Mouse (Mus musculus) layer of hippocampus, adult 8-10 months (tissue): Measurements from ENCODE around the gene Polm. TPM values are rescaled to one million over a fixed set of nuclear protein-coding genes. Genes with fewer than 3 reads are reported as not detected.

Experiments
- DNase-seq, 2 experiments: peaks; one replicate each; pipeline ENCODE4 v3.0.0; 2022; ENCODE audit warnings: low spot score in 2 of 2
- total RNA-seq, 4 experiments: library from RNA; stranded (reverse); gene quantifications; 2 replicates each; pipeline ENCODE4 v1.2.4; 2022

Gene Polm
- total RNA-seq, 4 experiments from 2014 or later, result 9.2 to 17.6 (median 14.7) TPM

DNA sequence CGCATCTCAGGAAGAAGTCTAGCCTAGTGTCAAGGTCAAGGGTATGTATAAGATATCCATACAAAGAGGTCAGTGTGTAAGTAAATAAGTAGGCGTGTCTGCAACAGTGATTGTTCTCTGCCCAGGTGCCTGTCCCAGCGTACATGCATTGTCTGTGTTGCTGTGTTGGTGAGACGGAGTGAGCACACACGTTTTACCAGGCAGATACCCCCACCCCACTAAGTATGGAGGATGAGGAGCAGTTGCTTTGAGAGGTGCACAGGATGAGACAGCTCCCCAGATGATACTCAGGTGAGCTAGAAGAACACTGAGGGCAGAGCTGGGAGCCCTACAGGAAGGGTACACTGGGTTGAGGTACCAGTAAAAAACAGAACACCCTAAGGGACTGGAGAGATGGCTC lies 33.6 kb downstream of the Polm start:
- no peak for DNase-seq

DNA sequence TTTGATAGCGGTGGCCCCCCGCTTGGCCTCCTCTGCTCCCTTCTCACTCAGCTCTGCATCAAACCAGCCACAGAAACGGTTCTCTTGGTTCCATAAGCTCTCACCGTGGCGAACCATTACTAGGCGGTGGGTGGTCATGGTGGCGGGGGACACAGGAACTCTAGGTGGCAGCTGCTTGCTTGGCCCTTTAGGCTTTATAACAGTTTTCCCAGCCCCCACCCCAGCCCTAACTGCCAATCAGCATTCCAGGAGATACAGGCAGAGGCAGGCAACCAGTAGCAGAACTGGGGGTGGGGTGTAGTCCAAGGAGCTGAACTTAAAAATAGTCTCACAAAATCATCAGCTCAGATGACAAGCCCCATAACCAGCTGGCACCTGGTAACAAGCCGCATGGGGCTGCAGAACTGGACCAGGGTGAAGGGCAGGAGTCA lies 34.2 kb downstream of the Polm start, which contains the start of gene Pgam2:
TSS of gene Pgam2 (minus strand) at position 183 of the 431 bp plus-strand sequence.
- no peak for DNase-seq

DNA sequence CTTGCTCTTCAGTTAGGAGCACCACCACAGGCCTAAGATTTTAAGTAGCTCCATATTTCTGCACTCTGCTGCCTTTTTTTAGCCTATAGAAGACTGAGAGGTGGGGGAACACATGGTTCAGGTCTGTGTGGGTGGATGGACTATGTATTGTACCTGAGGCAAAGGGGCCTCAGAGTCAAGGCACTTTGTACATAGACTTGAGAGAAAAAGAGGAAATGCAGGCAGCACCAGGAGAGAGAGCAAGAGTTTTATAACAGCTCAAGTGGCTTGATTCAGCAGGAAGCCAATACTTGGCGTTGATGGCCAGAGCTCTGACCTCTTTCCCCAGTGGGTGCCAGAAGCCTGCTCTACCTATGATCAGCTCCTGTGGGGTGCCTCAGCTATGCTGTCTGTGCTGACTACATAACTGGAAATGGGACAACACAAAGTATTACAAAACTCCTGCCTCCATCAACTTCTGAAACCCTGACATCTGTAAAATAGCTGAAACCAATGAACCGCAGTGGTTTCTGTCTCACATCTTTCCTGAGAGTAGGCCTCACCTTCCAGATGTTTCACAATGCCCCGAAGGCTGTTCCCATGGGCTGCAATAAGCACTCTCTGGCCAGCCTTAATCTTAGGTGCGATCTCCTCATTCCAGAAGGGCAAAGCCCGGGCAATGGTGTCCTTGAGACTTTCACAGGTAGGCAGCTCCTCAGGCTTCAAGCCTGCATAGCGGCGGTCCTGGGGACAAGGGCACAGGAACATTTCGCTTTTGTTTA lies 35.2 kb downstream of the Polm start:
- no peak for DNase-seq

DNA sequence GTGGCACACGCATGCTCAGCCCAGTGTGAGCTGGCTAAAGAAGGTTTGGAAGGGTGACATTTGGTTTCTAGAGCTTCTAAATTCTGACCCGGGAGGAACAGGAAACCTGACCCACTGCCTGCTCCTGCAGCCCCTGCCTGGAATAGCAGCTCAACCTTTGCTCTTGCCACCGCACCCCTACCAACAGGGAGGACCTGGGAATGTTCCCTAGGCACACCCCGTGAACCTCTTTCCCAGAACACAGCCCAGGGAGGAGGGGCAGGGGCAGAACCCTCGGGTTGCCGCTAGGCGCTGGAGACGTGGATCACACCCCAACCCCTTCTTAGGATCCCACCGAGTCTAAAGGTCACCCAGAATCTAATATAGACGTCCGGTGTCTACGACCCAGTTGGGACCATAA lies 35.8 kb downstream of the Polm start:
- DNase-seq, result no peak

DNA sequence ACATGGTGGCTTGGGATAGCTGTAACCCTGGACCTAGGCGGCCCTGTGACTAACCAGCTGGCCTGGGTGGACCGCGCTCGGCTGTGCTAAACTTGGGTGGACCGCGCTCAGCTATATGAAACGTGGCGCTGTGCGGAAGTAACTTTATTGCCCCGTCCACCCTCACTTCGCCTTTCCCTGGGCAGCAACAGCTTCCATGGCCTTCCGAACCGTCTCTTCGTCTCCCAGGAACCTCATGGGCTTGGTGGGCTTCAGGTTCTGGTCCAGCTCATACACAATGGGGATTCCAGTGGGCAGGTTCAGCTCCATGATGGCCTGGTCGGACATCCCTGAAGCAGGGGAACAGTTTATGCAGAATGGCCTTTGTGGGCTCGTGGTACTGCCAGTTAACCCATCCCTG lies 36.3 kb downstream of the Polm start:
- no peak for DNase-seq

DNA sequence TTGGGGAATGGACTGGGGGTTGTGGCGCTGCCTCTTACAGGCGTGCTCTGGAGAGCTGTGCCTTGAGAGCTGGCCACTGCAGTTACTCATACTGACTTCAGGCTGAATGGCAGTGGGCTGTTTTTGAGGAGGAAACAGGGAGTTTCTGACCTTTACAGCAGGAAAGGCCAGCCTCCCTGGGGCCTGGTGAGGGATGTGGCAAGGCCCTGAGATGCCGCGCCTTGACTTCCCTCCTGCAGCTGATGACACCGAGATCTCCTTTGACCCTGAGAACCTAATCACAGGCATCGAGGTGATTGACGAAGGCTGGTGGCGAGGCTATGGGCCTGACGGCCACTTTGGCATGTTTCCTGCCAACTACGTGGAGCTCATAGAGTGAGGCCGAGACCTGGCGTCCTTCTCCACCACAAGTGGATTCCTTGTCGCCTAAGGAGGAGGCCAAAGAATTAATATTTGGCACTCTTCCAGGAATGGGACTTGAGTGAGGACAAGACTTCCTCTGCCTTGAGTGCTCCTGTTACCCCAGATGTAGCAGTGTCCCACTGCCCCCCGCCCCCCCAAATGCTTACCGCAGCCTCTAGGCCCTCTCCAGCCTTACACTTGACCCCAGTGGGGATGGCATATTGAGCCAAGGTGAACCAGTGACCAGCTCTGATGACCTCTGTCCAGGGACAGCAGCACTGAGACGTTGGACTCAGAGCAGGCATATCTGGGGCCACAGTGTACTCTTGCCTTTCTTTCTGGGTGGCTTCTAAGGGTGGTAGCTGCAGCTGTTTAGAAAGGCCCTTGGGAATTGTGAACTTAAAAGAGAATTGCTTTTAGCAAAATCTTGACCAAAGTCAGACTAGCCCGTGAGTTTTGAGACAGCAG lies 38.0 kb downstream of the Polm start:
- DNase-seq, result no peak

DNA sequence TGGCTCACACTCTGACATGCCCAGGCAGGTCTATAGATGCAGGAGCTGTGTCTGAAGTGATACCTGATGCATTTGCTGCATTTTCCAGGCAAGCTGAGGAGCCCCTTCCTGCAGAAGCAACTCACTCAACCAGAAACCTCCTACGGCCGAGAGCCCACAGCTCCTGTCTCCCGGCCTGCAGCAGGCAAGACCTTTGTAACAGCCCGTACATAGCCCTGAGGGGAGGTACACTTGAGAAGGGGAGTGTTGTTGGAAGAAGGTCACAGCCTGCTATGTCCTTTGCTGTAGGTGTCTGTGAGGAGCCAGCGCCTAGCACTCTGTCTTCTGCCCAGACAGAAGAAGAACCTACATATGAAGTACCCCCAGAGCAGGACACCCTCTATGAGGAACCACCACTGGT lies 39.9 kb downstream of the Polm start:
- DNase-seq, result no peak

DNA sequence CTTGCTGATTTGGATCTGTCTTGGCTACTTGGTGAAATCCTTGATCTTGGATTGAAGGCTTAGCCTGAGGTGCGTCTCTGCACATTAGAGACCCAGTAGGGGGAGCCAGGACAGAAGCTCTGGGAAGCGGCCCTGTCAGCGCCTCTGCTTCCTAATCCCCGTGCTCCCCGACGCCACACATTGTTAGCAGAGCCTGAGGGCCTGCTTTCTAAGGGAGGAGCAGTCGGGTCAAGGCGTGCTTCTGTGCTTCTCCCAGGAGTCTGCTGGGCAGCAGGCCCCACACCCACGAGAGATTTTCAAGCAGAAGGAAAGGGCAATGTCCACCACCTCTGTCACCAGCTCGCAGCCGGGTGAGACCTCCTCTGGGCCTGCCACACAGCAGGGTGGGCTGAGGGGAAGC lies 40.4 kb downstream of the Polm start:
- DNase-seq, result no peak

DNA sequence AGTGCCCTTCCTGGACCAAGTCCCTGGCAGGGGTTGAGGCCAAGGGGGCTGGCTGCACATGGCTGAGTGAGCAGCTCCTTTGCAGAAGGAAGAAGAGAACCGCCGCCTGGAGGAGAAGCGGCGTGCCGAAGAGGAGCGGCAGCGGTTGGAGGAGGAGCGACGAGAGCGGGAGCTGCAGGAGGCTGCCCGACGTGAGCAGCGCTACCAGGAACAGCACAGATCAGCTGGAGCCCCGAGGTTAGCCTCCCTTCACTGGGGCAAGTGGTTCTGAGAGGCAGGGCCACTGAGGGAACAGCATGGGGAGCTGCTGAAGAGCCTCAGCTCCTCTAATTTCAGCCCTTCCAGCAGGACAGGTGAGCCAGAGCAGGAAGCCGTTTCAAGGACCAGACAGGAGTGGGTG lies 40.9 kb downstream of the Polm start:
- no peak for DNase-seq

DNA sequence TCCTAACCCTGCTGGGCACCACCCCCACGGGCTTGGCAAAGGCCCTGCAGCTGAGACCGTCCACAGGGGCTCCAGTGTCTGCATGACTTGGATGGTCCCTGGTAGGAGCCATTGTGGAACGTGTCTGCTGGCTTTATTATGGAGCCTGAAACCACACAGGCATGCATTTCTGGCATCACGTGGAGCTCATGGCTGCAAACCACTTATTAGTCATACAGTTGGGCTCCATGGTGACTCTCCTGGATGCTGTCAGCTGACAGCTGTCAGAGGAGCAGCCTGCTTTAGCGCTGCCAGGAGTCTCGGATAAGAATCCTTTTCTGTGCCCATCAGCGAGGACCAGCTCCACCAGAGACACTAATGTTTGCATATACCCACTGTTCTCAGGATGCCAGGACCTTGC lies 42.1 kb downstream of the Polm start:
- DNase-seq, result peak; percentile 71 to 82

DNA sequence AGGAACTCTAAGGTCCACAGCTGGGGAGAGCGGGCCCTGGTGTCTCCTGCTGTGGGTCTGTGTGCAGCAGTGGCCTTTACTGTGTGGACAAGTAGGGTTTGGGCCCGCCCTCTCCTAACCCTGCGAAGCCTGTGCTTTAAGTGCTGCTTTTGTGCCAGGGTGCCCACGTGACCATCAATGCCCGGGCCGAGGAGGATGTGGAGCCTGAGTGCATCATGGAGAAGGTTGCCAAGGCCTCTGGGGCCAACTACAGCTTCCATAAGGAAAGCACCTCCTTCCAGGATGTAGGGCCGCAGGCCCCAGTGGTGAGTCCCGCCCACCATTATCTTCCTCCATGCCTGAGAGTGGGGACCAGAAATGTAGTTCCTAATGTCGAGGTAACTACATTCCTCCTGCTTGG lies 42.5 kb downstream of the Polm start:
- no peak for DNase-seq

DNA sequence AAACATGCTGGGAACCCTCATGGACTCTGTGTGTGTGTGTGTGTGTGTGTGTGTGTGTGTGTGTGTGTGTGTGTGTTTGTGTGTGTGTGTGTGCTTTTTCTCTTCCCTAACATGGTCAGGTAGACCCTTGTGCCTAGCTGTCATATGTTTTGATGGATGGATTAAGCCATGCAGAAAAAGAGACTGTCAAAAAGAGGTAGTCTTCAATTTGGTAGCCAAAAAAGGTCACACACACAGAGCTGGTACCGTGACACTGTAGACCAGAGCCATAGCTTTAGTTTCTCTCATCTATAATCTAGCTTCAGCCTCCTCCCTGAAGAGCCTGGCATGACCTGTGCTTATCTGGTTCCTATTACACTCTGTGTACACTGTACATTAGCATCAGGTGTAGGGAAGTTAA lies 47.4 kb downstream of the Polm start:
- DNase-seq, result no peak

DNA sequence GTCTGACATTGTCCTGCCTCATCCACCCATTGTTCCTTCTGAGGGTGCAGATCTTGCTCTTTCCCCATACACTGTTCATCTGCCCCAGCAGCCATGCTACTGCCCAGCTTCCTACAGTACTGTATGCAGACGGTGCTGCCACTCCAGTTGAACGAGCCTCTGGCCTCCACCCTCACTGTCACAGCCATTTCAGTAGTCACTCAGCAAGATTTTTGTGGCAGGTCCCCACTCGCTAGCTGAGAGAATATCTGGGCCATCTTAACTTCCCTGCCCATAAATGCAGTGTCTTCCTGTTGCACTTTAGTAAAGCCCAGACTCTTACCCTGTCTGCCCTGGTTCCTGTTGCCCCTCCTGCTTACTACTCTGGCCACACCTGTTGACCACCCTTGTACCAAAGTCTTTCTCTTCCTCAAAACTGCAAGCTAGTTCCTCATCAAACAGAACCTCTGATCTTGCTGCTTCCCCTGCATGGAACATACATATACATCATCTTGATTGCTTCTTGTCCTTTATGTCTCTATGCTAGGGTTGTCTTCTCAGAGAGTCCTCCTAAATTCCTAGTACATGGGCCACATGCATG lies 48.0 kb downstream of the Polm start:
- no peak for DNase-seq

DNA sequence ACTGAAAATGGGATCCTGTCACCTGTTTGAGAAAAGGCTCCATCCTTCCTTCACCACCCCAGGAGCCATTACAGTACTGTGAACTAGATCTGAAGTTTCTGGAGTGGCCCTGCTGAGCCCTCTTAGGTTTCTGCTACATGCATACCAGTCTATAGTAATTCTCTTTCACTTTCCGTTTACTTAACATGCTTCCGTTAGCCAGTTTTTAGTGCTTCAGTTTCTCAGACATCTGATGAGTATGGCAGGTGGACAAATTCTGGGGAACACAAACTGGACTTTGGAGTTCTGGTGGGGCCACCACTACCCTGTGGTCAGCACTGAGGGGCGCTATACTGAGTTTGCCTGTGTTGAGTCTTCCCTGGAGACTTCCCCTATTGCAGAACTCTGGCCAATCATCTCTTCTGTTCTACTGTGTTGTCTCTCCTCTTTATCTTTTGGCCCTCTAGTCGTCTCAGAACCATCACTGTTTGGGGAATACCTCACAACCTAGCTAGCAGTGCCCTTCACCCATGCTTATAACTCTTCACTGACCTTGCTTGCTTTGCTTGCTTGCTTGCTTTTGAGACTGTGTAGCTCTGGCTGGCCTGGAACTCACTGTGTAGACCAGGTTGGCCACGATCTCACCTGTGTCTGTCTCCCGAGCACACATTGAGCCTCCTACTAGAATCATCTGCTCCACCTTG lies 48.6 kb downstream of the Polm start:
- DNase-seq, result no peak

DNA sequence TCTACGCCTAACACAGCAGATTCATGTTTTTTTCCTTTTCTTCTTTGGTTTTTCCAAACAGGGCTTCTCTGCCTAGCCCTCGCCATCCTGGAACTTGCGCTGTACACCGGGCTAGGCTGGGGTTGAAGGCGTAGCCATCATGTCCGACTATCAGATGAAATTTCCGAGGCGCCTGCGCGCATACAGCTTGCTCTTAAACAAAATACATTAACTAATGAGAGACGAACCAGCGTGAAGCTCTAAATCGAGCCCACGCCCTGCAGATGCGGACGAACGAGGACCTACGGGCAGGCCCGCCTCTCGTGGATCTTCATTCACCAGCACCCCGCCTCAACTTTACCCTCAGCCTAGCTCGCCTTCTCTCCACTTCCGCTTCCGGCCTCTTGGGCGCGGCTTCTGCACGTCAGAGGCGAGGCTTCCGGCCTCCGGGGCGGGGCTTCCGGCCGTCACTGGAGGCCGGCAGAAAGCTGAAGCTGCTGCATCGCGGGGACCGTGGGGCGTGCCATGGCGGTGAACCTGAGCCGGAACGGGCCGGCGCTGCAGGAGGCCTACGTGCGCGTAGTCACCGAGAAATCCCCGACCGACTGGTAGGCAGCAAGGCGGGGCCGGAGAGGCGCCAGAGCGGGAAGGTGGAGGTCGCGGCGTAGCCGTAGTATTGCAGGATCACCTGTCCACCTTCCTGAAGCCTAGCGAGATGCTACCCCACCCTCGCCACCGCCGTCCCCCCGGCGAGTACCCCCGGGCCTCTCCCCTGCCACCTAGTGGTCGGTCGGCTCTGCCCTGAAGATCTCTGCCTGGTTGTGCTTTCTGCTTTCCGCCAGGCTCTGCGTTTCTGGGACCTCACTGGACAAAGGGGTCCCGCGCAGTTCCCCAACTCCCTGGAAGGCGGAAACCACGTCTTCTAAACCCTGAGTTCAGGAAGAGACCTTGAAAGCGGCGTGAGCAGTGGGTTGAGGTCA lies 49.5 kb downstream of the Polm start, which contains the start of gene Dbnl:
TSS of gene Dbnl (plus strand) at position 433 of the 959 bp plus-strand sequence.
- peak; percentile 92 for DNase-seq

DNA sequence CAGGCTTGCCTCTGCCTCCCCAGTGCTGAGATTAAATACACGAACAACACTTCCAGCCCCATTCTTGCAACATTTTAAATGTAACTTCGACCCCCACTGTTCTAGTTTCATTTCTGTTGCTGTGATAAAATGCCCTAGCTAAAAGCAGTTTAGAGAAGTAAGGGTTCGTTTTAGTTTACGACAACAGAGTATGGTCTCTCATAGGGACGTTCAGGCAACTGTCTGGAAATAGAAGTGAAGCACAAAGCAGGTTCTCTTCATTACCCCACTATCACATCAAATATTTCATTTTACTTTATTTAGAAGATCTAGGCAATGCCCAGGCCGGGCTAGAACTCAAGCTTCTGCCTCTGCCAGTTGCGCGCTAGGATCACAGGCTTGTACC lies 50.2 kb downstream of the Polm start:
- no peak for DNase-seq

DNA sequence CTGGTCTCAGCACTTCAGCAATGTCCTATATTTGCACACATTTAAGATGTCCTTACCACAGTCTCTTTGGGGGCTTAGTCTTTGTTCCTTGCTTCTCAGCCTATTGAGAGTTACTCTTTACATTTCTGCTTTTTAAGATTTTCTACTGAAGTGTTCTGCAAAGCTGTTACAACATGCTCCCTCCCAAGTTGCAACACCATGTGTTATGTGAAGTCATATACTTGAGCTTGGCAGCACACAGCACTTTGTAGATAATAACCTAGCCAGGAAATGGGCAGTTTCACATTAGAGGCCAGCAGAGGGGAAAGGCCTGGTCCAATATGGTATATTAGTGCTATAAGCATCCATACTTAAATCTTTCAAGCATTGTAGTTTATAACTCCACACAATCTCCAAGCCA lies 52.1 kb downstream of the Polm start:
- no peak for DNase-seq

DNA sequence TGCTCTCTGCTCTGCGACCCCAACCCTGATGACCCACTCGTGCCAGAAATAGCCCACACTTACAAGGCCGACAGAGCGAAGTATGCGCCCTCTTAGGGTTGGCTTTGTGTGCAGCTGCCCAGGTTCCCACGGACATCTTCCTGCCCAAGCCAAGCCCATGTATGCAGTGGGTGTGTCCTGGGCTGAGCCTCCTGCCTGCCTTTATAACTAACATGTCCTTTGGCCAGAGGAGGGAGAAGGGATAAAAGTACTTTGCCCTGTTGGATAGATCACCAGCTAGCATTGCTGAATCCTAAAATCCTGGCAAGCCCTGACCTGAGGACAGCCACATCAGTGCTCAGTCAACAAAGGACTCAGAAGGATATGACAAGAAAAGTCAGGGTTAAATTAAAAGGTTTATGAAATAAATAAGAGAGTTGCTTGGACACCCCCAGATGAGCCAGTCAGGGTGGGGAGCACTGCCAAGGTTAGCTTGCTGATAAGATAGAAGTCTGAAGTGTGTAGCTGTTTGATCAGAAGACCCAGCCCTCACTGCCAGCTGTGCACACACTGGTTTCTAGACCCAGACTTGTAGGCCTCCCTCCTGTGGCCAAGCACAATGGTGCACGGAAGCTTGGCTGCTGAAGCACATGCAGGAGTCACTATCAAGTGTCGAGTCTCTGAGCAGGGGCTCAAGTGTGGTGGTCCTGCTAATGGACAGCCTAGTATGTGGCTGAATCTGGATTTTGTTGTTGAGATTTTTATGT lies 55.4 kb downstream of the Polm start:
- DNase-seq, result no peak

DNA sequence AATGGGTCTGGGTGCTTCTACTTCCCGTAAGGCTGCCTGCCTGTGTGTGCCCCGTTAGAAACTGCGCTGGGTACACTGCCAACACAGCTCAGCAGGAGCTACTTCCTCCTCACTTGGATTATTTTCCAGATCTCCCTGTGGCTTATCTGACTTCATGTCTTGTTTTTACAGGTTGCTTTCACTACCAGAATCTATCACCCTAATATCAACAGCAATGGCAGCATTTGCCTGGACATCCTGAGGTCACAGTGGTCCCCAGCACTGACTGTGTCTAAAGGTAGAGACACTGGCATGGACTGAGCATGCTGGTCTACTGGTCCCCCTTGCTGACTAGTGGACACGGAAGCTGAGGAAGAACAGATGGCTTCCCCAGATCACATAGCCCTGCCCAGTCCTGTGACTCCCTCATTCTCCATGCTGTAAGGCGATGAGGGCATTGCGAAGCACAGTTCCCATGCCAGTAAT lies 57.7 kb downstream of the Polm start:
- no peak for DNase-seq

DNA sequence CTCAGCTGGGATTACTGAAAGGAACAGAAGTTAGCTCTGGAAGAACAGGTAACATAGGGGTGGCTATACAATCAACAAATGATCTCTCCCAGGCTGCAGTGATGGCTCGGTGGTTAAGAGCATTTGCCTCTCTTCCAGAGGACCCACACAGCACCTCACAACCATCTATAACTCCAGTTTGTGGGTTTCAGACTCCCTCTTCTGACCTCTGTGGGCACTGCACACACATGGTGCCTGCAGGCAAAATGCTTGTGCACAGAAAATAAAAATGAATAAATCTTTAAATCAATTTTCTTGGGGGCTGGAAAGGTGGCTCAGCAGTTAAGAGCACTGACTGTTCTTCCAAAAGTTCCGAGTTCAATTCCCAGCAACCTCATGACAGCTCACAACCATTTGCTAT lies 59.3 kb downstream of the Polm start:
- no peak for DNase-seq
